Mouse (Mus musculus): ENCODE data around the gene Txndc5. TPM values are rescaled to one million over a fixed set of nuclear protein-coding genes. Genes with fewer than 3 reads are reported as not detected.

Txndc5 gene
- polyA plus RNA-seq (2012): 0.52 TPM in 2 replicates

- Histone ChIP-seq H3K9me3 (ENCODE audit: control insufficient read depth, low read length) (no peaks in the 10 kb centered on the region), H3K4me3 (replicated peaks) (peak within 1 kb of the TSS; percentile 81), H3K36me3 (ENCODE audit: control insufficient read depth) (no peaks in the 10 kb centered on the region), H3K27me3 (ENCODE audit: control insufficient read depth) (peaks cover 11% of the 10 kb centered on the region), H3K4me1 (ENCODE audit: control insufficient read depth) (peaks cover 28% of the 10 kb centered on the region)
- TF ChIP-seq GATA1 (IDR thresholded peaks at IDR 0.05; ENCODE audit: low read length): no peak
- TF ChIP-seq TAL1 (IDR thresholded peaks at IDR 0.05; ENCODE audit: low read length): no peak
These were observed at the start of gene Txndc5 for GRCm38 (mm10) chr13:38528687-38529294. Gene Txndc5, minus strand, starts transcription at chr13:38528824.

- H3K4me1 ChIP-seq (ENCODE audit: control insufficient read depth): no peaks in the 10 kb centered on the region
- no peak for TF ChIP-seq TAL1 (IDR thresholded peaks at IDR 0.05; ENCODE audit: low read length)
- no peak for TF ChIP-seq GATA1 (IDR thresholded peaks at IDR 0.05; ENCODE audit: low read length)
- H3K4me3 ChIP-seq (replicated peaks): no peak overlapping the region
- no peaks in the 10 kb centered on the region for H3K36me3 ChIP-seq (ENCODE audit: control insufficient read depth)
- peaks cover 7% of the 10 kb centered on the region for H3K27me3 ChIP-seq (ENCODE audit: control insufficient read depth)
- H3K9me3 ChIP-seq (ENCODE audit: control insufficient read depth, low read length): no peaks in the 10 kb centered on the region
These were observed 46.0 kb upstream of the Txndc5 start for GRCm38 (mm10) chr13:38574668-38575067.

DNA sequence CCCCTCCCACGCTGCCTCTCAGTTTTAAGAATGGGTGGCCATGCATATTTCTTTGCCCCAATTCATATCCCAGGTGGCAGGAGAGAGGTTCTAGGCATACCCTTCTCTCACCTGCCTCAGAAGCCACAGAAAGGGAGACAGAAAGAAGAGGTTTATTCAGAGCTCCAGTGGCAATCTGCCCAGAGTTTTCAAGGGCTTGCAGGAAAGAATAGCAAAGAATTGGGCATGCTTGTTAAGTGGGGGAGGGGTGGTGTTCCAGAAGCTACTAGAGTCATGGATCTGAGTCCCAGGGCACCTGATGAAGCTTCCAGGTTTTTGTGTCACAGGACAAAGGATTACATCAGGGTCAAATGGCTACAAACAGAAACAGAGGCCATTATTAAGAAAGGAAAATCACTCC is 44.7 kb upstream of the Txndc5 start:
- H3K9me3 ChIP-seq (ENCODE audit: control insufficient read depth, low read length): no peaks in the 10 kb centered on the region
- TF ChIP-seq TAL1 (IDR thresholded peaks at IDR 0.05; ENCODE audit: low read length) (no peak), GATA1 (IDR thresholded peaks at IDR 0.05; ENCODE audit: low read length) (no peak)
- no peaks in the 10 kb centered on the region for H3K4me1 ChIP-seq (ENCODE audit: control insufficient read depth)
- H3K27me3 ChIP-seq (ENCODE audit: control insufficient read depth): no peaks in the 10 kb centered on the region
- H3K36me3 ChIP-seq (ENCODE audit: control insufficient read depth): no peaks in the 10 kb centered on the region
- H3K4me3 ChIP-seq (replicated peaks): no peak overlapping the region

DNA sequence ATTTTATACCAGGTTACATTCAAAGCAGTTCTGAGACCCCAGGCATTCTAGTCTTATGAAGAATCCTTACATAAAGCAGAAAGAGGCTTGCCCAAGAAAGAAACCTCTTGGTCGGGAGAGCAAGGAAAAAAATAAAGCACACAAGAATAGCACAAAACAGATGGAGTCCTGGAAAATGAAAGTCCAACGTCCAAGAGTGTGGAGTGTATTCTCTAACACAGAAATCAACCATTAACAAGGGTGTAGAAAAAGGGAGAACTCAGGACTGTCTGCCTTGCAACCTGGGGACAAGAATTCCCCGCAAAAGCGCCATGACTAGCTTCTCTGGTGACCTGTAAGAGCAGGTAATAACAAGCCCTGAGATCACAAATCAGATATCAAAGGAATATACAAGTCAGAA is 36.6 kb upstream of the Txndc5 start:
- Histone ChIP-seq H3K4me1 (ENCODE audit: control insufficient read depth) (no peaks in the 10 kb centered on the region), H3K27me3 (ENCODE audit: control insufficient read depth) (no peaks in the 10 kb centered on the region), H3K9me3 (ENCODE audit: control insufficient read depth, low read length) (no peaks in the 10 kb centered on the region), H3K36me3 (ENCODE audit: control insufficient read depth) (no peaks in the 10 kb centered on the region), H3K4me3 (replicated peaks) (no peak overlapping the region)
- TF ChIP-seq GATA1 (IDR thresholded peaks at IDR 0.05; ENCODE audit: low read length) (no peak), TAL1 (IDR thresholded peaks at IDR 0.05; ENCODE audit: low read length) (no peak)

GRCm38 (mm10) chr13:38554611-38555010 is 26.0 kb upstream of the Txndc5 start:
- Histone ChIP-seq H3K27me3 (ENCODE audit: control insufficient read depth) (no peaks in the 10 kb centered on the region), H3K4me1 (ENCODE audit: control insufficient read depth) (no peaks in the 10 kb centered on the region), H3K36me3 (ENCODE audit: control insufficient read depth) (no peaks in the 10 kb centered on the region), H3K4me3 (replicated peaks) (no peak overlapping the region), H3K9me3 (ENCODE audit: control insufficient read depth, low read length) (no peaks in the 10 kb centered on the region)
- TF ChIP-seq GATA1 (IDR thresholded peaks at IDR 0.05; ENCODE audit: low read length): no peak
- TF ChIP-seq TAL1 (IDR thresholded peaks at IDR 0.05; ENCODE audit: low read length): no peak

GRCm38 (mm10) chr13:38554210-38554609 is 25.6 kb upstream of the Txndc5 start:
- Histone ChIP-seq H3K27me3 (ENCODE audit: control insufficient read depth) (no peaks in the 10 kb centered on the region), H3K36me3 (ENCODE audit: control insufficient read depth) (no peaks in the 10 kb centered on the region), H3K4me1 (ENCODE audit: control insufficient read depth) (no peaks in the 10 kb centered on the region), H3K9me3 (ENCODE audit: control insufficient read depth, low read length) (no peaks in the 10 kb centered on the region), H3K4me3 (replicated peaks) (no peak overlapping the region)
- TF ChIP-seq GATA1 (IDR thresholded peaks at IDR 0.05; ENCODE audit: low read length): no peak
- no peak for TF ChIP-seq TAL1 (IDR thresholded peaks at IDR 0.05; ENCODE audit: low read length)

DNA sequence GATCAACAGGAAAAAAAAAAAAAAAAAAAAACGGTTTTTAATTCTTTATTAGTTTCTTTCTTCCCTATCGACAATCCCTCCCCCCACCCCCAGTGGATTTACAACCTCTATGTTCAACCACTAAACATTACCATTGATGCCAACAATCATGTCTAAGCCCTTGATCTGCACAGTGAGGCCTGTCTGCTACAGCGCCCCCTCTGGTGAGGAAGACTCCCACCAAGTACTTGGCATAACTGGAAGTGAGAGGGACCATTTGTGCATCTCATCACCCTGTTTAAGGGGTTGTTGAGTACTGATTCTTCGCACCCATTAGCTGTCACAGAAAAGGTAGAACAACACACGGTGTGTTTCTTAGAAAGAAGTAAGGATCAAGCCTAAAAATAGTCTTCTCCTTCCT is 20.1 kb upstream of the Txndc5 start:
- no peaks in the 10 kb centered on the region for H3K4me1 ChIP-seq (ENCODE audit: control insufficient read depth)
- H3K9me3 ChIP-seq (ENCODE audit: control insufficient read depth, low read length): no peaks in the 10 kb centered on the region
- H3K4me3 ChIP-seq (replicated peaks): no peak overlapping the region
- no peak for TF ChIP-seq TAL1 (IDR thresholded peaks at IDR 0.05; ENCODE audit: low read length)
- no peak for TF ChIP-seq GATA1 (IDR thresholded peaks at IDR 0.05; ENCODE audit: low read length)
- no peaks in the 10 kb centered on the region for H3K36me3 ChIP-seq (ENCODE audit: control insufficient read depth)
- H3K27me3 ChIP-seq (ENCODE audit: control insufficient read depth): no peaks in the 10 kb centered on the region

DNA sequence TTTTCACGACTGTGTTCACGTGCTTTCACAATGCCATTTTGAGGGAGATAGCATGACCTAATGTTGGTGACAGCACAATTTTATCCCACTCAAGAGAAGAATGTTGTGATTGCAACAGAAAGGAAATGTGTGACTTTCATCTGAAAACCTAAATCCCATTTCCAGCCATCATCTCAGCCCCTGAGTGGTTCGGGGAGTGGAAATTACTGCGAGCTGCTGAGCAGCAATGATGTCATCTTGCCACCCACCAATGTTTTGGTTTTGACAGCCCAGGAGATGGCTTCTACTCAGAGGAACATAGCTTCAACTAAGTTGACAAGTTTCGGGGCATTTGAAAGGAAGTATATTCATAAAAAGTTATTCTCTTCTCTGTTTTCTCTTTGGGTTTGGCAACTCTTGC is 19.1 kb upstream of the Txndc5 start:
- no peaks in the 10 kb centered on the region for H3K36me3 ChIP-seq (ENCODE audit: control insufficient read depth)
- no peaks in the 10 kb centered on the region for H3K9me3 ChIP-seq (ENCODE audit: control insufficient read depth, low read length)
- TF ChIP-seq GATA1 (IDR thresholded peaks at IDR 0.05; ENCODE audit: low read length): no peak
- TF ChIP-seq TAL1 (IDR thresholded peaks at IDR 0.05; ENCODE audit: low read length): no peak

GRCm38 (mm10) chr13:38546754-38547153 is 18.1 kb upstream of the Txndc5 start:
- no peaks in the 10 kb centered on the region for H3K9me3 ChIP-seq (ENCODE audit: control insufficient read depth, low read length)
- no peaks in the 10 kb centered on the region for H3K4me1 ChIP-seq (ENCODE audit: control insufficient read depth)
- TF ChIP-seq TAL1 (IDR thresholded peaks at IDR 0.05; ENCODE audit: low read length) (no peak), GATA1 (IDR thresholded peaks at IDR 0.05; ENCODE audit: low read length) (no peak)
- H3K4me3 ChIP-seq (replicated peaks): no peak overlapping the region
- H3K27me3 ChIP-seq (ENCODE audit: control insufficient read depth): no peaks in the 10 kb centered on the region
- H3K36me3 ChIP-seq (ENCODE audit: control insufficient read depth): no peaks in the 10 kb centered on the region

More for the DNA sequence above, 19.1 kb upstream of the Txndc5 start:
- Histone ChIP-seq H3K27me3 (ENCODE audit: control insufficient read depth) (no peaks in the 10 kb centered on the region), H3K4me3 (replicated peaks) (no peak overlapping the region), H3K4me1 (ENCODE audit: control insufficient read depth) (no peaks in the 10 kb centered on the region)

DNA sequence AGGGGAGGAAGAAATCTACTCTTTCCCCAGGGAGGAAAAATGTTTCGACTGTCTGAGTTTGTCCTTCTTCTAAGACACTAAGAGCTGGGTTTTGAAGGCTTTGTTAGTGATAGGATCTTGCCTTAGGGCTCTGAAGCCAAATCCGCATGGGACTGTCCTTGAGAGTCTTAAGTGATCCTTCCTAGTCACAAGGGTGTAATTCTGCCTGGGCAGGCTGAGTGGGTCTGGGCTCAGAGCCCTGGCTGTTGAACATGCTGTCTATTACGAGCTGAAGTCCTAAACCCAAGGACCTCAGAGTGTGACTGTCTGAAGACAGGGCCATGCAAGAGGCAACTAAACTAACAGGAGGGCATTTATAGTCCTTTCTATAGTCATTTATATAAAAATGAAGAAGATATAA is 16.8 kb upstream of the Txndc5 start:
- Histone ChIP-seq H3K36me3 (ENCODE audit: control insufficient read depth) (no peaks in the 10 kb centered on the region), H3K27me3 (ENCODE audit: control insufficient read depth) (no peaks in the 10 kb centered on the region), H3K9me3 (ENCODE audit: control insufficient read depth, low read length) (no peaks in the 10 kb centered on the region), H3K4me3 (replicated peaks) (no peak overlapping the region), H3K4me1 (ENCODE audit: control insufficient read depth) (no peaks in the 10 kb centered on the region)
- TF ChIP-seq TAL1 (IDR thresholded peaks at IDR 0.05; ENCODE audit: low read length): no peak
- TF ChIP-seq GATA1 (IDR thresholded peaks at IDR 0.05; ENCODE audit: low read length): no peak
